Mouse (Mus musculus) forebrain, embryonic 10.5 days (tissue): Measurements from ENCODE around the gene Btbd35f21. TPM values are rescaled to one million over a fixed set of nuclear protein-coding genes. Genes with fewer than 3 reads are reported as not detected.
"Not testable (repeated sequence)": the region's sequence is repeated elsewhere in the genome, so short reads cannot be mapped to it uniquely, and the experiment has no call there.

Experiments used
- DNase-seq: peaks from one replicate; pipeline ENCODE4 v3.0.0-alpha.2; 2017; ENCODE audit warnings: low spot score; ENCODE audit errors: extremely low spot score
- H3K27ac ChIP-seq: fragments of 300-500 bp; sonication (generic); 2 replicates; pipeline ENCODE4 v1.5.1; 2016; ENCODE audit warnings: mild to moderate bottlenecking
- H3K27me3 ChIP-seq: fragments of 300-500 bp; sonication (generic); 2 replicates; pipeline ENCODE4 v1.6.1; 2016; ENCODE audit warnings: mild to moderate bottlenecking; ENCODE audit not compliant: poor library complexity, severe bottlenecking
- H3K36me3 ChIP-seq: fragments of 300-500 bp; sonication (generic); replicated peaks from 2 replicates; pipeline ENCODE4 v1.6.1; 2016; ENCODE audit warnings: mild to moderate bottlenecking, moderate library complexity
- H3K4me1 ChIP-seq: fragments of 300-500 bp; sonication (generic); 2 replicates; pipeline ENCODE4 v1.6.1; 2016
- H3K4me3 ChIP-seq: fragments of 300-500 bp; sonication (generic); 2 replicates; pipeline ENCODE4 v1.5.1; 2016; ENCODE audit warnings: mild to moderate bottlenecking, moderate library complexity
- H3K9me3 ChIP-seq: fragments of 300-500 bp; sonication (generic); 2 replicates; pipeline ENCODE4 v1.6.1; 2016; ENCODE audit warnings: mild to moderate bottlenecking, moderate library complexity
- WGBS: fragments of 180-500 bp; shearing (Covaris S2); methylation state at CpG from one replicate; pipeline ENCODE4 v1.1.7; 2016; 5-methylcytosine and 5-hydroxymethylcytosine counted together
- polyA plus RNA-seq: library from polyadenylated mRNA; unstranded; fragments of >200 nt; fragmentation: Nextera tagmentation; extraction: Ambion mirVana; gene quantifications from 2 replicates; pipeline ENCODE4 v1.2.1, GENCODE M21; 2016

The Btbd35f21 gene
- not detected in 2 replicates for polyA plus RNA-seq

DNA sequence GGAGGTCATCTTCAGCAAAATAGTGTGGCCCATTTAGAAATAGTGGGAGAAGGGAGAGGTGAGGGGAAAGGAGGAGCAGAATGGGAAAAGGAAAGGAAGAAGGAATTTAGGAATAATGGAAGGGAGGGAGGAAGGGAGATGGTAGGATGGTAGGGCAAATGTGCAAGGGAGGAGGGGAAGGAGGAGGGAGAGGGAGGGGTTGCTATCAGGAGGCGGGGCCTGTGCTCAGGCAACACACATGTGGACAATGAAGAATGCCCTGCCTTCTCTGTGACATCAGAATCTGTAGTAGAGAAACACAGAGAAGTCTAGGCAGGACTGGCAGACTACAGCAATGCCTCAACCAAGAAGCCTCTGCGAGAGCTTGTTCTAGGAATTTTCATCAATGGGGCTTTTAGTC lies at the start of gene Btbd35f21:
TSS of gene Btbd35f21 (plus strand) at position 301 of the 400 bp plus-strand sequence.
- not testable (repeated sequence) for H3K4me3 ChIP-seq, H3K27ac ChIP-seq, H3K27me3 ChIP-seq, DNase-seq, H3K4me1 ChIP-seq, H3K9me3 ChIP-seq, H3K36me3 ChIP-seq
- no CpG with 5 or more reads among the region's 2 CpGs for WGBS

Other genes with a start within 250 kb of the Btbd35f21 start
- gene Btbd35f1, start 166.1 kb upstream of the Btbd35f21 start, polyA plus RNA-seq: not detected in 2 replicates
- gene Gm5926, start 75.4 kb upstream of the Btbd35f21 start, polyA plus RNA-seq: not detected in 2 replicates
- gene Btbd35f30, start 168.5 kb downstream of the Btbd35f21 start, polyA plus RNA-seq: not detected in 2 replicates
- gene Gm21789, start 215.7 kb downstream of the Btbd35f21 start, polyA plus RNA-seq: not detected in 2 replicates
- gene Btbd35f5, start 247.8 kb downstream of the Btbd35f21 start, polyA plus RNA-seq: not detected in 2 replicates